Mouse (Mus musculus) small intestine, adult 2 months (tissue): Measurements from ENCODE around the gene Oasl1.

Experiments
- CTCF ChIP-seq: fragments of 200-500 bp; IDR thresholded peaks from 2 replicates; pipeline ENCODE4 v1.5.1; 2012; ENCODE audit warnings: low read depth, mild to moderate bottlenecking, control low read depth, inconsistent platforms, low read length, moderate library complexity, mixed read lengths; ENCODE audit not compliant: insufficient replicate concordance, insufficient read length; ENCODE audit errors: extremely low read depth
- POLR2A ChIP-seq: fragments of 200-500 bp; IDR thresholded peaks from 2 replicates; pipeline ENCODE4 v1.6.1; 2012; ENCODE audit warnings: low read depth, mild to moderate bottlenecking, control low read depth, inconsistent platforms, low read length, moderate library complexity

DNA sequence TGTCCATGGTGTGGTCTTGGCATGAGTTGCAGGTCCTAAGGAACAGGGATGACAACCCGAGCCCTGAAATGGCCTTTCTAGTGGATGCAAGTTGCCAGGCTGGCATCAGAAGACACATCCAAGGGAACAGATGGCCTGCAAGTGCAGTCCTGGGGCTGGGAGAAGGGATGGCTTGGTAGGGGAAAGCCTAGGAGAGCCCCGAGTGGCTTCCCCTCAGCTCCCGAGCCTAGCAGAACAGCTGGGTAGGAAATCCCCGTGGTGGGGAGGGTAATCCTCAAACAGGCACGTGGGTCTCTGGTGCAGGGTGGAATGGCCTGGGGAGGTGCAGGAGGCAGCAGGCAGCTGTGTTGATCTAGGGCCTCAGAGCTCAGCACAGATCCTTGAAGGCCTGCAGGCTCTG is 26.3 kb downstream of the Oasl1 start:
- TF ChIP-seq POLR2A (no peak), CTCF (no peak)
